Mouse (Mus musculus): ENCODE data around the gene Grwd1.

GRCm38 (mm10) chr7:45785388-45786135, 45.2 kb downstream of the Grwd1 start:
- TF ChIP-seq EP300 (IDR thresholded peaks at IDR 0.05; ENCODE audit: low read depth) (no peak), CTCF (IDR thresholded peaks at IDR 0.05; ENCODE audit: low read depth) (no peak)
